Mouse (Mus musculus): ENCODE data around the gene Ifnlr1. TPM values are rescaled to one million over a fixed set of nuclear protein-coding genes. Genes with fewer than 3 reads are reported as not detected.

Ifnlr1 gene
- polyA plus RNA-seq, 1 experiment from 2014 or later: 0.31 TPM

DNA sequence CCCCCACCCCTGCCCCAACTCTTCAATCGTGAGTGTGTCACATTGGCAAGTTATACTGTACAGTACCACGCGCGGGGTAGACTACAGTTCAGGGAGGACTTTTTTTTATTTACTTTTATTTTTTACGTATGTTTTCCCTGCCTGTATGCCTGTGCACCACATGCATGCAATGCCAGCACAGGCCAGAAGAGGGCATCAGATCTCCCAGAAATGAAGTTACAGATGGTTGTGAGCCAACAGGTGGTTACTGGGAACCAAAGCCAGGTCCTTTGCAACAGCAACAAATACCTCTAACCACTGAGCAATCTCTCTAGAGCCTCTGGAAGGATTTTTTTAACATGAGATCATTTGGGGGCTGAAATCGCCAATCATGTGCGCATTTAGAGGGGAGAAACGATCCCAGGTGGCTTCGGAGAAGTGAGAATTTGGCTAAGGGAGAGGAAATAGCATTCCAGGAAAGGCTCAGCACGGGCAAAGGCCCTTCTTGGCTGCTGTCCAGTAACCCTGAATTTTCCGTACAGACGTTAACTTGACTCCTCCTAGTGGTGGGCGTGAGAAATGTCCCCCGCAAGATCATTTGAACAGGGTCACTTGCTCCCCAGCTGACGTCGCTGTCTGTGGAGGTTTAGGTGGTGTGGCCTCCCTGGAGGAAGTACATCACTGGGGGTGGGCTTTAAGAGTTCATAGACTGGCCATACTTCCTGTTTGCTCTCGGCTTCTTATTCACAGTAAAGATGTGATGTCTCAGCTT lies 36.6 kb downstream of the Ifnlr1 start:
- H3K4me1 ChIP-seq (ENCODE audit: control insufficient read depth, insufficient read depth, low read length): no peaks in the 10 kb centered on the region
- no peaks in the 10 kb centered on the region for H3K36me3 ChIP-seq (ENCODE audit: control insufficient read depth, insufficient read depth, low read length)
- H3K9me3 ChIP-seq (replicated peaks; ENCODE audit: control insufficient read depth, low read length, poor library complexity, severe bottlenecking): no peaks in the 10 kb centered on the region; the same call in 1 of the 2 replicates
- 80% methylated on average over 17 of the region's 17 CpGs for WGBS
- H3K4me3 ChIP-seq (ENCODE audit: low read depth, low read length): no peak overlapping the region
- H3K27ac ChIP-seq (ENCODE audit: low read length): no peak overlapping the region
- ATAC-seq: no peak
- no peak overlapping the region for H3K4me2 ChIP-seq (ENCODE audit: low read length)
- no peaks in the 10 kb centered on the region for H3K27me3 ChIP-seq (ENCODE audit: control insufficient read depth, insufficient read depth, low read depth, low read length)
- H3K9ac ChIP-seq (ENCODE audit: low read depth, low read length): no peak overlapping the region

DNA sequence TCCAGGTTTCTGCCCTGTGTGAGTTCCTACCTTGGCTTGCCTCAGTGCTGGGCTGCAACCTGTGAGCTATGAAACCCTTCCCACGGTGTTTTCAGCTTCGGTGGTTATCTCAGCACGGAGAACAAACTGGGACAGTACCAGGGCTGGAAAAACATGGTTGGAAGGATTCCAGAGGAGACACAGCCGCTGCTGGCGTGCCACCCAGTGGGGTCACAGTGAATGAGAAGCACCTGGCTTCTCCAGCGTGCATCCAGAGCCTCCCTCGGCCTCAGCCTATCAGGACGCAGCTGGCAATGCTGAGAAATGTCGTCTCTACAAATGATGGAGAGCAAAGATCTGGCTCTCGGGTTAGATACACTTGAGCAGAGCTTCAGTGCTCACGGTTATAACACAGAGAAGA lies 40.3 kb downstream of the Ifnlr1 start:
- Histone ChIP-seq H3K36me3 (ENCODE audit: control insufficient read depth, insufficient read depth, low read length) (no peaks in the 10 kb centered on the region), H3K27me3 (ENCODE audit: control insufficient read depth, insufficient read depth, low read depth, low read length) (no peaks in the 10 kb centered on the region), H3K4me3 (ENCODE audit: low read depth, low read length) (no peak overlapping the region), H3K27ac (ENCODE audit: low read length) (no peak overlapping the region), H3K4me1 (ENCODE audit: control insufficient read depth, insufficient read depth, low read length) (no peaks in the 10 kb centered on the region), H3K9ac (ENCODE audit: low read depth, low read length) (no peak overlapping the region), H3K9me3 (replicated peaks; ENCODE audit: control insufficient read depth, low read length, poor library complexity, severe bottlenecking) (no peaks in the 10 kb centered on the region), H3K4me2 (ENCODE audit: low read length) (no peak overlapping the region)
- no peak for ATAC-seq
- 80% methylated on average over 11 of the region's 11 CpGs for WGBS

DNA sequence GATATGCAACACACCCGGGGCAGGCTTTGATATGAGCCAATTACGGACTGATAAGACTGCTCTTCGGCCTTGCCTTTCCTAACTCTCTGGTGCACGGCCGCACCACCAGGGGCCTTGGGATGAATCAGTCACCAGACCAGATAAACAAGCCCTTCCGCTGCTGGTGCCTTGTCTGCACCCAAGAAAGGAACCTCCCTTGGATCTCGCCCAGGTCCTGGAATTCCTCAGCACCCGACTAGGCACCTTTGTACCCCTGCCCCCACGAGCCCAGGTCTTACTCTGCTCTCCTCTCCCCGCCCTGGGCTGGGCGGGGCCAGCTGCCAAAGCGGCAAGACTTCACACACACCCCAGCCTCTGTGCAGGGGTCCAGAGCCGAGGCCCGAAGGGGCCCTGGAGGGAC lies 41.7 kb downstream of the Ifnlr1 start, which contains the start of gene Il22ra1:
Il22ra1 (plus strand) TSS at position 356 of the 400 bp plus-strand sequence.
- ATAC-seq: no peak
- H3K4me1 ChIP-seq (ENCODE audit: control insufficient read depth, insufficient read depth, low read length): no peaks in the 10 kb centered on the region
- no peaks in the 10 kb centered on the region for H3K27me3 ChIP-seq (ENCODE audit: control insufficient read depth, insufficient read depth, low read depth, low read length)
- no peak within 1 kb of the TSS for H3K4me2 ChIP-seq (ENCODE audit: low read length)
- no peak within 1 kb of the TSS for H3K9ac ChIP-seq (ENCODE audit: low read depth, low read length)
- H3K4me3 ChIP-seq (ENCODE audit: low read depth, low read length): no peak within 1 kb of the TSS
- 54% methylated on average over 14 of the region's 14 CpGs for WGBS
- no peaks in the 10 kb centered on the region for H3K9me3 ChIP-seq (replicated peaks; ENCODE audit: control insufficient read depth, low read length, poor library complexity, severe bottlenecking)
- no peak within 1 kb of the TSS for H3K27ac ChIP-seq (ENCODE audit: low read length)
- H3K36me3 ChIP-seq (ENCODE audit: control insufficient read depth, insufficient read depth, low read length): no peaks in the 10 kb centered on the region

DNA sequence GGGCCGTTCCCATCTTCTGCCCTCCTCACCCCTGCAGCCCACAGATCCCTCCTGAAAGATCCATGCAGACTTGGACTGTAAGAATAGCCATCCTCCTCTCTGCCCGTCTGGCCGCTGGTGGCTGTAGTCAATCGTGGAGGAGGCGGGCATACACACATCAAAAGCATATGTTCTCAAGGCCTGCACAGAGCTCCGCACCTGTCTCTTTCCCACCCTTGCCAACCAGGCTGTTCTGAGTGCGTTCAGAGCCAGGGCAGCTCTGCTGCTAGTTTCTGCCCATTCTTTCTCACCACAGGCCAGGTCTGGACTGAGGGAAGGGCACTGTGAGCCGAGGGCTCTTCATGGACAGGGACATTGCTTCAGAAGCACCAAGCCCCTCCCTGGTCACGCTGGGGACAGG lies 44.1 kb downstream of the Ifnlr1 start:
- H3K4me1 ChIP-seq (ENCODE audit: control insufficient read depth, insufficient read depth, low read length): no peaks in the 10 kb centered on the region
- H3K27ac ChIP-seq (ENCODE audit: low read length): no peak overlapping the region
- H3K27me3 ChIP-seq (ENCODE audit: control insufficient read depth, insufficient read depth, low read depth, low read length): no peaks in the 10 kb centered on the region
- no peak for ATAC-seq
- no peak overlapping the region for H3K4me2 ChIP-seq (ENCODE audit: low read length)
- no peak overlapping the region for H3K4me3 ChIP-seq (ENCODE audit: low read depth, low read length)
- H3K36me3 ChIP-seq (ENCODE audit: control insufficient read depth, insufficient read depth, low read length): no peaks in the 10 kb centered on the region
- WGBS: 78% methylated on average over 9 of the region's 9 CpGs
- H3K9me3 ChIP-seq (replicated peaks; ENCODE audit: control insufficient read depth, low read length, poor library complexity, severe bottlenecking): no peaks in the 10 kb centered on the region
- no peak overlapping the region for H3K9ac ChIP-seq (ENCODE audit: low read depth, low read length)

DNA sequence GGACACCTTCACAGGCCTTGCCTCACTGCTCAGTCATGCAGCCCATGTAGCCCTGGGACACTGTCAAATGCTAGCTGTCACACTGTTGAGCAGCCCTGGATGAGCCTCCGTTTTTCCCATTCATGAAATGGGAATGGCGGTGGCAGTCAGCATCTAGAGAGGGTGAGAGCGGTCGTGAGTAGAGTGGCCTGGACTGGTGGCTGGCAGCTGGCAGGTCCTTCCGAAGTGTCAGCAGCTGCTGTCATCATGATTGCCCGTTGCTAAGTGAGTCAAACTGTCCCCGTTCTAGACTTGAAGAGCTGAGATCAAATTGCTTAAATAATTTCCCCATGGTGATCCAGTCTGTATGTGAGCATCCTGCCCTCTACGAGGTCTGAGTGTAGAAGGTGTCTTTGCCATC lies 44.9 kb downstream of the Ifnlr1 start:
- ATAC-seq: no peak
- H3K4me1 ChIP-seq (ENCODE audit: control insufficient read depth, insufficient read depth, low read length): no peaks in the 10 kb centered on the region
- WGBS: 76% methylated on average over 8 of the region's 8 CpGs
- no peaks in the 10 kb centered on the region for H3K9me3 ChIP-seq (replicated peaks; ENCODE audit: control insufficient read depth, low read length, poor library complexity, severe bottlenecking)
- H3K4me2 ChIP-seq (ENCODE audit: low read length): no peak overlapping the region
- H3K27me3 ChIP-seq (ENCODE audit: control insufficient read depth, insufficient read depth, low read depth, low read length): no peaks in the 10 kb centered on the region
- H3K27ac ChIP-seq (ENCODE audit: low read length): no peak overlapping the region
- no peak overlapping the region for H3K9ac ChIP-seq (ENCODE audit: low read depth, low read length)
- no peak overlapping the region for H3K4me3 ChIP-seq (ENCODE audit: low read depth, low read length)
- H3K36me3 ChIP-seq (ENCODE audit: control insufficient read depth, insufficient read depth, low read length): no peaks in the 10 kb centered on the region

DNA sequence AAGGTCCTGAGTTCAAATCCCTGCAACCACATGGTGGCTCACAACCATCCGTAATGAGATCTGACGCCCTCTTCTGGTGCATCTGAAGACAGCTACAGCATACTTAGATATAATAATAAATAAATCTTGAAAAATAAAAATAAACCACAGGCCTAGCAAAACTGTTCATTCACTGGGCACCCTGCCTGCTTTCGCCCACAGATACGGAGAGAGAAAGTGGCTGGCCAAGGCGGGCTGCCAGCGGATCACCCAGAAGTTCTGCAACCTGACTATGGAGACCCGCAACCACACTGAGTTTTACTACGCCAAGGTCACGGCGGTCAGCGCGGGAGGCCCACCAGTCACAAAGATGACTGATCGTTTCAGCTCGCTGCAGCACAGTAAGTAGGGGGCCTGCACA lies 47.8 kb downstream of the Ifnlr1 start:
- WGBS: 96% methylated on average over 14 of the region's 14 CpGs
- H3K4me1 ChIP-seq (ENCODE audit: control insufficient read depth, insufficient read depth, low read length): no peaks in the 10 kb centered on the region
- no peak overlapping the region for H3K4me2 ChIP-seq (ENCODE audit: low read length)
- H3K27ac ChIP-seq (ENCODE audit: low read length): no peak overlapping the region
- no peaks in the 10 kb centered on the region for H3K9me3 ChIP-seq (replicated peaks; ENCODE audit: control insufficient read depth, low read length, poor library complexity, severe bottlenecking)
- H3K4me3 ChIP-seq (ENCODE audit: low read depth, low read length): no peak overlapping the region
- no peak overlapping the region for H3K9ac ChIP-seq (ENCODE audit: low read depth, low read length)
- ATAC-seq: no peak
- no peaks in the 10 kb centered on the region for H3K27me3 ChIP-seq (ENCODE audit: control insufficient read depth, insufficient read depth, low read depth, low read length)
- no peaks in the 10 kb centered on the region for H3K36me3 ChIP-seq (ENCODE audit: control insufficient read depth, insufficient read depth, low read length)

DNA sequence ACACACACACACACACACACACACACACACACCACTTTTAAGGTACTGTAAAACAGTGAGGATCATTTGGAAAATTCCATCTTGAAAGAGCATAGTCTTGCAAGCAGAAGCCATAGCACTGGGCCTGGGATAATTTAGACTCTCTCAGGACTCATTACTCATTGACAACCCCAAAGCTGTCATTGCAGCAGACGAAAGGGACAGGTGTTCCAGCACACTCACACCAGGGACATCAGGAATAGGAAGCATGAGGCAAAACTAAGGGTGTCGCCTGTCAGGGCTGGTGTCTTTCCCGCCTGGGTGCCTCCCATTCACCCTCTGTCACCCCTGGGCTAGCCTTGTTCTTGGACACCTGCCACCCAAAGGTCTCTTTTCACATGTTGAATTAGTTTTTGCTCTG lies 50.8 kb downstream of the Ifnlr1 start:
- Histone ChIP-seq H3K4me2 (ENCODE audit: low read length) (no peak overlapping the region), H3K9ac (ENCODE audit: low read depth, low read length) (no peak overlapping the region), H3K4me1 (ENCODE audit: control insufficient read depth, insufficient read depth, low read length) (no peaks in the 10 kb centered on the region), H3K36me3 (ENCODE audit: control insufficient read depth, insufficient read depth, low read length) (no peaks in the 10 kb centered on the region), H3K27ac (ENCODE audit: low read length) (no peak overlapping the region), H3K9me3 (replicated peaks; ENCODE audit: control insufficient read depth, low read length, poor library complexity, severe bottlenecking) (no peaks in the 10 kb centered on the region), H3K4me3 (ENCODE audit: low read depth, low read length) (no peak overlapping the region), H3K27me3 (ENCODE audit: control insufficient read depth, insufficient read depth, low read depth, low read length) (no peaks in the 10 kb centered on the region)
- no peak for ATAC-seq
- 90% methylated on average over 3 of the region's 3 CpGs for WGBS

DNA sequence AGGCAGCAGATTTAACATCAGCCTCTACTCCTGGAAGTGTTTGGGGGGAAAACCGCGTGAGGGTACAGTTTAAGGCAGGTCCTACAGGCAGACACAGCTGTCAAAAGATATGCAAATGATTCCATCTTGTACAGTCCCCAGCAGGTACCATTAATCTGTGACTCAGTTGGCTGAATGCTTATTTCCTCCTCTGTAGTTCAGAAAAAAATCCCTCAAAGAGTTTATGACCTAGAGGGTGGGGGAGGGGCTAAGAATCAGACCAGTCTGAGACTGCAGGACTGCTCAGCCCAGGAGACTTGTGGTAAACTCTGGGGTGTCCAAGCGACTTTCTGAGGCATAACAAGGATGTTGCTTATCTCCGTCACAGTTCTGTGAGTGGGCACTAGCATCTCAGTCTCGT lies 52.1 kb downstream of the Ifnlr1 start:
- H3K4me2 ChIP-seq (ENCODE audit: low read length): no peak overlapping the region
- no peaks in the 10 kb centered on the region for H3K9me3 ChIP-seq (replicated peaks; ENCODE audit: control insufficient read depth, low read length, poor library complexity, severe bottlenecking)
- no peak overlapping the region for H3K27ac ChIP-seq (ENCODE audit: low read length)
- no peak for ATAC-seq
- WGBS: 58% methylated on average over 5 of the region's 5 CpGs
- H3K36me3 ChIP-seq (ENCODE audit: control insufficient read depth, insufficient read depth, low read length): no peaks in the 10 kb centered on the region
- no peak overlapping the region for H3K4me3 ChIP-seq (ENCODE audit: low read depth, low read length)
- H3K27me3 ChIP-seq (ENCODE audit: control insufficient read depth, insufficient read depth, low read depth, low read length): no peaks in the 10 kb centered on the region
- H3K4me1 ChIP-seq (ENCODE audit: control insufficient read depth, insufficient read depth, low read length): no peaks in the 10 kb centered on the region
- no peak overlapping the region for H3K9ac ChIP-seq (ENCODE audit: low read depth, low read length)

DNA sequence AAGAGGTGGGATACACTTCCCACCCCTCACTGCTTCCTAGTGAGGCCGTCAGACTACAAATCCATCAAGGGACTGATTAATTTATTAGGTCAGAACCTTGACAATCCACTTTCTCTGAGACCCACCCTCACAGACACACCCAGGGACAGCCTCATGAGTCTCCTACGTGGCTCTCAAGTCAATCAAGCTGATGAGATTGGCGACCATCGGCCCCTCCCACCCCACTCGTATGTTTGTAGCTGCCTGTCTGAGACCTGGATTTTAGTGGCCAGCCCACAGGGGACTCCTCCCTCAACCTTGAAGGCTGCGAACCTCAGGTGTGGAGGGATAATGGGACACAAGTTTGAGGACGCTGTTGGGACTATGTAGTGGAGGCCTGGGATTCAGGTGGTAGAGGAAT lies 53.1 kb downstream of the Ifnlr1 start:
- no peaks in the 10 kb centered on the region for H3K27me3 ChIP-seq (ENCODE audit: control insufficient read depth, insufficient read depth, low read depth, low read length)
- H3K4me2 ChIP-seq (ENCODE audit: low read length): no peak overlapping the region
- H3K9me3 ChIP-seq (replicated peaks; ENCODE audit: control insufficient read depth, low read length, poor library complexity, severe bottlenecking): no peaks in the 10 kb centered on the region
- no peak overlapping the region for H3K27ac ChIP-seq (ENCODE audit: low read length)
- no peaks in the 10 kb centered on the region for H3K4me1 ChIP-seq (ENCODE audit: control insufficient read depth, insufficient read depth, low read length)
- no peak overlapping the region for H3K4me3 ChIP-seq (ENCODE audit: low read depth, low read length)
- no peaks in the 10 kb centered on the region for H3K36me3 ChIP-seq (ENCODE audit: control insufficient read depth, insufficient read depth, low read length)
- no peak overlapping the region for H3K9ac ChIP-seq (ENCODE audit: low read depth, low read length)
- WGBS: 65% methylated on average over 7 of the region's 7 CpGs
- no peak for ATAC-seq

Data from midbrain, embryonic 16.5 days (tissue).